Mouse (Mus musculus) stomach, postnatal 0 days (tissue): ENCODE measurements around the gene Dnajc30. TPM values are rescaled to one million over a fixed set of nuclear protein-coding genes. Genes with fewer than 3 reads are reported as not detected.

Experiments used
- ATAC-seq: fragments of 200-750 bp; cut with Nextera tagmentation; 2 replicates; pipeline ENCODE4 v1.8.0; 2017; ENCODE audit not compliant: low FRiP score, low TSS enrichment
- DNase-seq: peaks from one replicate; pipeline ENCODE4 v3.0.0-alpha.2; 2016; ENCODE audit warnings: low spot score
- H3K27ac ChIP-seq: fragments of 300-500 bp; sonication (generic); replicated peaks from 2 replicates; pipeline ENCODE4 v1.5.1; 2014; ENCODE audit warnings: mild to moderate bottlenecking, control low read depth
- H3K27me3 ChIP-seq: fragments of 300-500 bp; sonication (generic); 2 replicates; pipeline ENCODE4 v1.6.1; 2014; ENCODE audit warnings: low read length; ENCODE audit not compliant: control insufficient read depth, insufficient read depth
- H3K36me3 ChIP-seq: fragments of 300-500 bp; sonication (generic); 2 replicates; pipeline ENCODE4 v1.6.1; 2014; ENCODE audit warnings: low read length, mixed read lengths; ENCODE audit not compliant: control insufficient read depth, insufficient read depth
- H3K4me1 ChIP-seq: fragments of 300-500 bp; sonication (generic); replicated peaks from 2 replicates; pipeline ENCODE4 v1.6.1; 2014; ENCODE audit warnings: antibody characterized with exemption; ENCODE audit not compliant: control insufficient read depth, insufficient read depth
- H3K4me2 ChIP-seq: fragments of 300-500 bp; sonication (generic); replicated peaks from 2 replicates; pipeline ENCODE4 v1.6.1; 2014; ENCODE audit warnings: low read depth, mild to moderate bottlenecking, control low read depth, moderate library complexity
- H3K4me3 ChIP-seq: fragments of 300-500 bp; sonication (generic); 2 replicates; pipeline ENCODE4 v1.5.1; 2014; ENCODE audit warnings: low read depth, low read length, control low read depth
- H3K9ac ChIP-seq: fragments of 300-500 bp; sonication (generic); 2 replicates; pipeline ENCODE4 v1.6.1; 2014; ENCODE audit warnings: mild to moderate bottlenecking, low read length, control low read depth, mixed read lengths
- H3K9me3 ChIP-seq: fragments of 300-500 bp; sonication (generic); 2 replicates; pipeline ENCODE4 v1.6.1; 2016; ENCODE audit warnings: low read length; ENCODE audit not compliant: control insufficient read depth
- CTCF ChIP-seq: IDR thresholded peaks from 2 replicates; pipeline ENCODE4 v1.5.1; 2016; ENCODE audit warnings: antibody characterized with exemption, low read depth, mild to moderate bottlenecking, moderate library complexity
- EP300 ChIP-seq: optimal IDR thresholded peaks from 2 replicates; pipeline ENCODE3; 2016; ENCODE audit warnings: antibody characterized with exemption
- WGBS: fragments of 180-500 bp; shearing (Covaris S2); extraction: QIAGEN DNeasy Blood & Tissue Kit; methylation state at CpG from one replicate; pipeline ENCODE4 v1.1.7; 2014; 5-methylcytosine and 5-hydroxymethylcytosine counted together
- polyA plus RNA-seq: library from polyadenylated mRNA; unstranded; fragments of >200 nt; fragmentation: Nextera tagmentation; extraction: Ambion mirVana; gene quantifications from 2 replicates; pipeline ENCODE4 v1.2.1, GENCODE M21; 2015

The Dnajc30 gene
- polyA plus RNA-seq, 1 experiment from 2014 or later = 24.3 TPM

GRCm38 (mm10) chr5:135035608-135036359, 28.2 kb upstream of the Dnajc30 start:
- WGBS = 62% methylated on average over 18 of the region's 18 CpGs
- TF ChIP-seq CTCF = no peak
- no peak for TF ChIP-seq EP300
- Histone ChIP-seq H3K27me3 (no peaks in the 10 kb centered on the region), H3K36me3 (no peaks in the 10 kb centered on the region), H3K9ac (no peak overlapping the region), H3K4me1 (no peaks in the 10 kb centered on the region), H3K27ac (no peak overlapping the region), H3K4me3 (no peak overlapping the region), H3K4me2 (no peak overlapping the region), H3K9me3 (no peaks in the 10 kb centered on the region)
- DNase-seq (no peak), ATAC-seq (no peak)

DNA sequence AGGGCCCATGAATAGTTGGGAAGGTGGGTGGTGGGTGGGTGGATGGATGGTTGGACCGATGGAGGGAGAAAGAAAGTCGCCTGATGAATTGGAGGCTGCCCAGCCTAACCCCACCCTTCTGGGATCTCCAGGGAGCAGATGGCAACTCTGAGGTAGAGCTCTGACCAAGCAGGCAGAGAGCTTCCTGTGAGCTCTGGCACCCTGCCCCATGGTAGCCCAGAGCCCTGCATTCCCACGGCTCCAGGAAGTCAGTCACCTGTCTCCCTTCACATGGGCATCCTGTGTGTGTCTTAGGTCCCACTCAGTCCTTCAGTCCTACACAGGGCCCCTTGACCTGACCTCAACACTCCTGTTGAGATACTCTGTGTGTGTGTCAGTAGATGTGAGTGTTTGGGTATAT, 26.1 kb upstream of the Dnajc30 start:
- Histone ChIP-seq H3K9ac (no peak overlapping the region), H3K4me3 (no peak overlapping the region), H3K27ac (no peak overlapping the region), H3K27me3 (no peaks in the 10 kb centered on the region), H3K4me2 (no peak overlapping the region), H3K4me1 (no peaks in the 10 kb centered on the region), H3K36me3 (no peaks in the 10 kb centered on the region), H3K9me3 (no peaks in the 10 kb centered on the region)
- DNase-seq = no peak
- no peak for ATAC-seq
- 86% methylated on average over 3 of the region's 3 CpGs for WGBS
- TF ChIP-seq EP300 = no peak
- no peak for TF ChIP-seq CTCF

GRCm38 (mm10) chr5:135039541-135039940, 24.5 kb upstream of the Dnajc30 start:
- WGBS = 88% methylated on average over 9 of the region's 9 CpGs
- Histone ChIP-seq H3K27me3 (no peaks in the 10 kb centered on the region), H3K9ac (no peak overlapping the region), H3K4me2 (no peak overlapping the region), H3K4me3 (no peak overlapping the region), H3K9me3 (no peaks in the 10 kb centered on the region), H3K36me3 (no peaks in the 10 kb centered on the region), H3K27ac (no peak overlapping the region), H3K4me1 (no peaks in the 10 kb centered on the region)
- ATAC-seq (no peak), DNase-seq (no peak)
- TF ChIP-seq CTCF = no peak
- no peak for TF ChIP-seq EP300

DNA sequence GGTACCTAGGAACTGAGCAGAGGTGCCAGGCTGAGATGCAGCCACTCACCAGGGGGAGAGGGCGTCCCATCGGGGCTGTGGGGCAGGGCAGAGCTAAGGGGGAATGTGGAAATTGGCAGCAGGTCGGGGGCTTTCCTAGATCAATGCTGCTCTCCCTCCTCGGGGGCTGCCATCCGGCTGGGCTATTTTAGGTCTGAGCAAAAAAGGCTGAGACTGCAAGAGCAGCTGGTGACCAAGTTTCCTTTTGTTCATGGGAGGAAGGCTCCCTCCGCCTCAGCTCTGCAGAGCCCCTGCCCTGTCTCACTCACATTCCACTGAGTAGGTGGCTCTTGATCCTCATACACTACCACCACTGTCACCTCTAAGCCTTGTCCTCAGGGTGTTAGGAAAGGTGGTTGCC, 23.9 kb upstream of the Dnajc30 start:
- Histone ChIP-seq H3K4me1 (no peaks in the 10 kb centered on the region), H3K4me3 (no peak overlapping the region), H3K9me3 (no peaks in the 10 kb centered on the region), H3K27me3 (no peaks in the 10 kb centered on the region), H3K9ac (no peak overlapping the region), H3K4me2 (no peak overlapping the region), H3K36me3 (no peaks in the 10 kb centered on the region), H3K27ac (no peak overlapping the region)
- DNase-seq (no peak), ATAC-seq (no peak)
- WGBS = 49% methylated on average over 6 of the region's 6 CpGs
- TF ChIP-seq EP300 = no peak
- no peak for TF ChIP-seq CTCF

DNA sequence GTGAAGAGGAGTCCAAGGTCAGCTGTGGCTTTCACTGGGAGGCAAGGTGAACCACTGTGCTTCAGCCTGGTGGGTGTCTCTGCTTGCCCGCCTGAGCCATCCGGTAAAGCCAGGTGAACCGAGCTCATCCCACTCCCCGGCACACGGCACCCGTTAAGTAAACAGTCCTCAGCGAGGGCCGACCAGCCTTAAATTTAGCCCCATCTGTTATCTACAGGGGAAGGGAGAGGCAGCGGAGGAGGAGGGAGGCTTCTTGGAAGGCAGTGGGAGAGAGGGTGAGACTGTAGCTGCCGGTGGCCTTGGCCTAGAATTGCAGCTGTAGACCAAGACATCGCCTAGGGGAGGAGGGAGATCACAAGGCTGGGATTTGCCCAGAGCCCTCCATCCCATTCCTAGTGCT, 23.2 kb upstream of the Dnajc30 start:
- Histone ChIP-seq H3K4me1 (no peaks in the 10 kb centered on the region), H3K27ac (no peak overlapping the region), H3K9me3 (no peaks in the 10 kb centered on the region), H3K36me3 (no peaks in the 10 kb centered on the region), H3K4me3 (no peak overlapping the region), H3K4me2 (no peak overlapping the region), H3K9ac (no peak overlapping the region), H3K27me3 (no peaks in the 10 kb centered on the region)
- ATAC-seq = no peak
- no peak for DNase-seq
- TF ChIP-seq EP300 (no peak), CTCF (no peak)
- WGBS = 42% methylated on average over 10 of the region's 11 CpGs

DNA sequence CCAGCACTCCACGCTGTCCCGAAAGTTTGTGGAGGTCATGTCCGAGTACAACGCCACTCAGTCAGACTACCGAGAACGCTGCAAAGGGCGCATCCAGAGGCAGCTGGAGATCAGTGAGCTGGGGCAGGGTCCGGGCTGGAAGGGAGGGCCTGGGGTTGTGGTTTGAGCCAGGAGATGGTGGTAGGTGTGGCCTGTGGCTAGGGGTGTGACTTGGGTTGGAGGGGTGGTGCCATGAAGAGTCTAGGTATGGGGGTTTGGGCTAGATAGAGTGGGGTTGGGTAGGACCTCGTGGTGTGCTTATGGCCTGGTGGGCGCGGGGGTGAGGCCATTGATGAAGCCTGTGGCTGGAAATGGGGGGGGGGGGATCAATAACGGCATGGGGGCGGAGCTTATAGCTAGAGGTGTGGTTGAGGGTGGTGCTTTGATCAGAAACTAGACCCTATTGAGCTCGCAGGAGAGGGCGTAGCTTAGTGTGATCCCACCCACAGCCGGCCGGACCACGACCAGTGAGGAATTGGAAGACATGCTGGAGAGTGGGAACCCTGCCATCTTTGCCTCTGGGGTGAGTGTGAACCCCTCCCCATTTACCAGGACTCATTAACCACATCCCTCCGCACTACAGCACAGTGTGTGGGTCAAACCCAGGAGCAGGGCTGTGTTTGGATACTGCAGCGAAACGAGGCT, 21.8 kb upstream of the Dnajc30 start:
- Histone ChIP-seq H3K4me1 (no peaks in the 10 kb centered on the region), H3K4me3 (no peak overlapping the region), H3K9ac (no peak overlapping the region), H3K9me3 (no peaks in the 10 kb centered on the region), H3K4me2 (0 out of 2 replicates have a peak overlapping the region, but pooled peaks have one; percentile 9), H3K36me3 (no peaks in the 10 kb centered on the region), H3K27me3 (no peaks in the 10 kb centered on the region), H3K27ac (no peak overlapping the region)
- ATAC-seq = peak; percentile 35
- TF ChIP-seq CTCF (no peak), EP300 (no peak)
- no peak for DNase-seq
- WGBS = 52% methylated on average over 21 of the region's 21 CpGs
